Mouse (Mus musculus) R1 (cell line): ENCODE measurements around the gene Dctpp1.

Source experiments
- DNase-seq: peaks from one replicate; pipeline ENCODE4 v3.0.0-alpha.2; 2018; ENCODE audit warnings: low read depth, low spot score

Dctpp1 gene

GRCm38 (mm10) chr7:127260309-127261111 lies at the start of gene Dctpp1:
Gene Dctpp1 (minus strand): TSS chr7:127260709.
- peak; percentile 100 for DNase-seq

GRCm38 (mm10) chr7:127309951-127310350 lies 49.4 kb upstream of the Dctpp1 start:
- peak; percentile 69 for DNase-seq

GRCm38 (mm10) chr7:127308887-127309286 lies 48.4 kb upstream of the Dctpp1 start:
- DNase-seq: peak; percentile 80

- peak; percentile 18 for DNase-seq
Measured at GRCm38 (mm10) chr7:127308431-127308830, 47.9 kb upstream of the Dctpp1 start.

- DNase-seq: no peak
Measured at GRCm38 (mm10) chr7:127297586-127298193, 37.2 kb upstream of the Dctpp1 start.

- DNase-seq: no peak
Measured at GRCm38 (mm10) chr7:127296786-127297555, 36.5 kb upstream of the Dctpp1 start.

GRCm38 (mm10) chr7:127296098-127296497 lies 35.6 kb upstream of the Dctpp1 start, which contains the start of gene Itgal:
Gene Itgal (plus strand): TSS chr7:127296260.
- DNase-seq: no peak

GRCm38 (mm10) chr7:127290142-127290541 lies 29.6 kb upstream of the Dctpp1 start:
- no peak for DNase-seq

- no peak for DNase-seq
Measured at GRCm38 (mm10) chr7:127289306-127289705, 28.8 kb upstream of the Dctpp1 start.

GRCm38 (mm10) chr7:127287940-127288339 lies 27.4 kb upstream of the Dctpp1 start:
- no peak for DNase-seq

GRCm38 (mm10) chr7:127285154-127285553 lies 24.6 kb upstream of the Dctpp1 start:
- DNase-seq: no peak

GRCm38 (mm10) chr7:127282190-127282589 lies 21.7 kb upstream of the Dctpp1 start:
- no peak for DNase-seq

- no peak for DNase-seq
Measured at GRCm38 (mm10) chr7:127281114-127281513, 20.6 kb upstream of the Dctpp1 start.

GRCm38 (mm10) chr7:127280092-127280491 lies 19.6 kb upstream of the Dctpp1 start:
- no peak for DNase-seq

- peak; percentile 77 for DNase-seq
Measured at GRCm38 (mm10) chr7:127278311-127278710, 17.8 kb upstream of the Dctpp1 start.

GRCm38 (mm10) chr7:127276519-127276961 lies 16.0 kb upstream of the Dctpp1 start:
- DNase-seq: no peak

- DNase-seq: peak; percentile 97
Measured at GRCm38 (mm10) chr7:127273925-127274789, 13.6 kb upstream of the Dctpp1 start, which contains the start of gene Sephs2. Gene Sephs2 (minus strand): TSS chr7:127274055.

GRCm38 (mm10) chr7:127273118-127273923 lies 12.8 kb upstream of the Dctpp1 start:
- peak; percentile 41 for DNase-seq

GRCm38 (mm10) chr7:127272566-127272965 lies 12.1 kb upstream of the Dctpp1 start:
- DNase-seq: no peak

- DNase-seq: no peak
Measured at GRCm38 (mm10) chr7:127271093-127271492, 10.6 kb upstream of the Dctpp1 start.
